Mouse (Mus musculus): Measurements from ENCODE around the gene Car5a.
A peak's percentile ranks its signal among the peaks of the same experiment; 100 is the strongest.

Gene Car5a

DNA sequence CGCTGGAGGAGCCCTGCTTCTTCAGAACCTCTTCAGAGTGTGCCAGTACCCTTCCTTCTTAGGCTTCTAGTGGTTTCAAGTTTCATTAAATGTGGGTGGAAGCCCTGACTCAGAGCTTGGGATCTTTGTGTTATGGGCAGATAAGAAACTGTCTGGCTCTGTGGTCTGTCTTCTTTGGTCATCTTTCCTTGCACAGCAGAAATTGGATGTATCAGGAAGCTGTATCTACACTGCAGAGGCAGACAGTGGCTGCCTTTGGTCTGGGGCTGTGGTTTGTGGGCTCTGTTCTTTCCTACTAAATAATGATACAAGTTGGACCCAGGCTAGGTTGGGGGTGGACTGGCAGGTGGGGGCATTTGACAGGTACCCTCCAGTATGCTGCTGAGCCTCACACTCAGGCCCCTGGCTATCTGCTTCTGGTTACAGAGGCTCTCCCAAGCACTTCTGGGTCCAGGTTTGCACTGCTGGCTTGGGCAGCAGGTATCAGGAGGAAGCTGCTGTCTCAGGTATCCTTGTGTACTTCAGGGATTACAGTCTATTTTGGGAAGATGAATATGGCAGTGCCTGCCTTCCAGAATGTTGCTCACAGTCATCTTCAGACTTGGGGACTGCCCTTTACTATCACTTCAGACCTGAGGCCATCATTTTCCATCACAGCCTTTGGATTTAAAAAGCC is 11.3 kb upstream of the Car5a start:
- no peak for DNase-seq (ENCODE audit: low read depth, low spot score)

DNA sequence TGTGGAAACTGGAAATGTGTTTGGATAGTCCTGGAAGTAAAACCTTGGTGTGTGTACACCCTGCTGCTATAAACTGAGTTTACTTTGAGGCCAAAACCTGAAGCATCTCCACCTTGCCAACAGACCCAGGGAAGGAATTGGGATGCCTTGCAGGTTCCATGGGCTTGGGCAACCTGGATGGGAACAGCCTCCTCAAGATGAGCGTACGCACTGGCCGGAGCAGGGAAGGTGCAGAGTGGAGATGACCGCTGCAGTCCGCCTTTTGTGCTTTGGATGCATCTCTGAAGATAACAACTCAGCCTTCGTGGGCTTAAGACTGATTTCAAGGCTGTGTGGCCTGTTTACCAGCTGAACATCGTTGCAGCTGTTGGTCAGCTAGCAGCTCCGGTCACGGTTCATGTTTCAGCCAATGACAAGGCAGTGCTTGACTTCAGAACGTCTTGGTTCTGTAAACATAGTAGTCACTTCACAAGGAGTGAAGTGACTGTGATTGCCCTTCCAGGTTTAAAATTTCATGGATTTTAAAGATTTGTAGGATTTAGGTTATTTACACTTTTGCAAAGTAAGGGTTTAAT is 10.4 kb upstream of the Car5a start:
- DNase-seq (ENCODE audit: low read depth, low spot score): no peak

DNA sequence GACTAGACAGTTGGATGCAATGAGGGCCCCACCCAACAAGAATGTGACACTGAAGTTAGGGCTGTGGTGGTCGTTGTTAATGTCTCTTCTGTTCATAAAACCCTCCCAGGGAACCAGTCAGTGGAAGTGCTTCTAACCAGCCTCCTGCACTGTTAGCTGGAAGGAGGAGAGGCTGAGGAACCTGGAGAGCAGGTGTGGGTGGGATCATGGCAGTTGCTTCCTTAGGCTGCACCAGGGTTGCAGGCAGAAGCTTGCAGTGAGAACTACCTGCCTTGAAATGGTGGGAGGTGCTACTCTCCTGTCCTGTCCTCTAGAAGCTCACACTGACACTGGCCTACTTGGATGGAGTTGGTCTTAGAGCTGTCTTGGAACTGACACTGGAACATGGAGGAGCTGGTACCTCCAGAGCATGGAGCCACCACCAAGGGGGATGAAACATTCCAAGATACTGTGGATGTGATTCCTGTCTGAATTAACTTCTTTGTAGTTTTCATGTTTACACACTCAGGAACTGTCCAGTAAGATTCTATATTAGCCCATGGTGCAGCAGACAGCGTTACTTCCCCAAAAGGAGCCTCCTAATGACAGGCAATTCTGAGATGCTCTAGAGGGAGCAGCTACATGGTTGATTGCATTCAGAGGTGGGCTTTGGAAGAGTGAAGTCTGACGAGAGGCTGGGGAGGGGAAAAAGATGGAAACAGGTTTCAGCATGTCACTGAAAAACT is 9.3 kb upstream of the Car5a start:
- no peak for DNase-seq (ENCODE audit: low read depth, low spot score)

DNA sequence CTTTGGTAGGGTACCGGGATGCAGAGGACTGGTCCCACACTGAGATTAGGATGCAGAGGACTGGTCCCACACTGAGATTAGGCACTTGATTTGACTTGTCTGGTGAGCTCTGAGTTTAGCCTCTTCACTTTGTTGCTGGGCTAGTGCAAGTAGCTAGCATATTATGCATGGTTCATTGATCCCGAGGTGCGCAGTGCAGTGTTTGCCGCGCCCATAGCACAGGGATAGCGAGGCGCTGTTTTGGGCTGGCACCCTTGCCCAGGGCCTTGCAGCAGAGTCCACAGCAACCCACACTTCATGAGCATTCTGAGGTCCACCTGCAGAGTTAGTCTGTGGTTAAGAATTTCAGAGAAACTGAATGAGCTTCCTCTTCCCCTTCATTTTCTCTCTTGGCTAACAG is 8.1 kb upstream of the Car5a start:
- DNase-seq (ENCODE audit: low read depth, low spot score): no peak

DNA sequence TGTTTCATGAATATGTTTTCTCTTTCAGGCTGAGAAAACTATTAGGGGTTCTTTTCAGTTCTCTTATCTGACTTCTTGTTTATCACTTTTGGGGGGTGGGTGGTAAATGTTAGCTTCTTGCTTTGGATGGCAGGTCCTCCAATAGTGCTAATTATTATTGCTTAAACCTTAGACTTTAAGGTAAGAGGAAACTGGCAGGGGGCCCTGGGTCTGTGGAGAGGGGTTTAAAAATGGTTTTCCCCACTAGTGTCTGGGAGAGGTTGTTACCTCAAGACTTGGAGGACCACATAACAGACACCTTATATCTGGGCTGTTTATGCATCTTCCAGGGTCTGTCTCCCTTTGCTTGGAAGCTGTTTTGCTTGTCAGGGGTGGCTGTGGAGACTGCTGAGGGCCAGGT is 7.4 kb upstream of the Car5a start:
- no peak for DNase-seq (ENCODE audit: low read depth, low spot score)

DNA sequence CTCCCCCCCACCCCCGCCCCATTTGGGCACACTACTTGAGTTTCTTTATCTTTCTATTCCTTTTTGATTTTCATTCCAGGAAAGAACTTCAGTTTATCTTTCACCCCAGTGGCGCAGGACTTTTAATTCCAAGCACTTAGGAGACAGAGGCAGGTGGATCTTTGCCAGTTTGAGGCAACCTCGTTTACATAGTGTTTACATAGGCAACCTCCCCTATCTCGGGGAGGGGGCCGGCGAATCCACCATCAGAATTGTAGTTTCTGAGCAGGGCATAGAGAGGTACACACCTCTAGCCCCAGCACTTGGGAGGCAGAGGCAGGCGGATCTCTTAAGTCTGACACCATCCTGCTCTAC is 6.9 kb upstream of the Car5a start:
- DNase-seq (ENCODE audit: low read depth, low spot score): no peak

DNA sequence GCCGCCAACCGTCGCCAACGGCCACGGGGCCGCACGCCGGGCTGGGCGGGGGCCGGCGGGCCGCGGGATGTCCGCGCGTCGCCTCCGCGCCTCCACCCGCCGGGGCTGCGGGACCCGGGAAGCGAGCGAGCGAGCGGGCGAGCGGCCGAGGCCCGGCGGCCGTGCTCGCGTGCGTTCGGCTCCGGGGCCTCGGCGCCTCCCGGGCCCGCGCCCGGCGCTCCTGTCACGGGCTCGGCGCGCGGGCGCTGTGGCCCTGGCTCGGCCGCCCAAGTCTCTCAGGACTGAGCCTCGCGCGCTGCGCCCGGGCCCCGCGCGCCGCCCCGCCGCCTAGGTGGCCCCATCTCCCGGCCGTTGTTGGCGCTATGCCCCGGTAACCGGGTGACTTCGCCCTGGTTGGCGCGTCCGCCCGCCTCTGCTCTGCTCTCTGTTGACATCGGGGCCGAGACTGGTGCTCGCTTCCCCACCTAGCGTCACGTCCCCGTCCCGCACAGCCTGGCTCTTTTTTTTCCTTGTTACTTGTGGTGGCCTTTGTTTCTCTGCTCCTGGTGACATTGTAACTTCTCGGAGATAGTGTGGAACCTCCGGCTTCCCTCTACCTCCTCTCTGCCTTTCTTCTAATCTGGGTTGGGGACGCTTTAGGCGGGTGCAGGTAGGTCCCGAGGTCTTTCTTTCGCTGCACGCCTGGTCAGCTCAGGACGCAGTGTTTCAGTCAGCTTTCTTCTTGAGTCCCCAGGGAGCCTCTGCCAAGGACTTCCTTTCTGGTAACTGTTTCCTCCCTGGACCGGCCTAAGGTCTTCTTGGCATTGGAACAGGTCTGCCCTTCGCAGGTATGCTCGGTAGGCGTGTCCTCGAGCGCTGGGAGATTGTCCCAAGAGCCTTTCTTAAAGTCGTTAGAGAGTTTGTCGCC is 6.3 kb upstream of the Car5a start:
- DNase-seq (ENCODE audit: low read depth, low spot score): no peak

DNA sequence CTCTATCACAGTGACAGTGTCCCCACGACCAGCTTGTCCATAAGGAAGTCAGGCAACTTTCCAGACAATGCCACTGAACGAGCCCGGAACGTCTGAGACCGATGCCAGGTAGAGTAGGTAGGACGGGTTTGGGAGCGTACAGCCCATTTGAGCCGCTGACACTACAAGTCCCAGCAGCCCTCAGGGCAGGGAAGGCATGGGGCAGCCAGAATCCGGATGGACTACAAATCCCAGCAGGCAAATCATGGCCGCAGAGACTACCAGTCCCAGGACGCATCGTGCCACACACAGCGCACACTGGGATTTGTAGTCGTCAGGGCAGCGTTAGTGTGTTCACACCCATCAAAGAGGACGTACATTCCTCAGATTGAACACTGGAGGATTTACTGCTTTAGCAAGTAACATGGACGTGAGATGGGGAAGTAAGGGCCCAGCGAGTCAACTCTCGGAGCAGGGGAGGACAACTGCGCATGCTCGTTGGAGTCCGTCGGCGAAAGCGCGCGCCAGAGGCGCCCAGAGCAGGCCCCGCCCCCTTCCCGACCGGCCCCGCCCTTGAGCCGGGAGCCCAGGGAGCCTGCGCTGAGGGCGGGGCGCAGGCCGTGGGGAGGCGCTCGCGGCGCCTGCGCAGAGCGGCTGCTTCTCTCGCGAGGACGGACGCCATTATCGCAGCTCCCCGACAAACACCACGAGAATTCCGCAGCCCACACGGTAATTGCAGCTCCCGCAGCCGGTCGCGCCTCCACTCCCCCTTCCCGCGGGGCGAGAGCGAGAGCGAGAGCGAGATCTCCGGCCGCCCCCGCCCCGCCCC is 5.4 kb upstream of the Car5a start:
- peak; percentile 99 for DNase-seq (ENCODE audit: low read depth, low spot score)

DNA sequence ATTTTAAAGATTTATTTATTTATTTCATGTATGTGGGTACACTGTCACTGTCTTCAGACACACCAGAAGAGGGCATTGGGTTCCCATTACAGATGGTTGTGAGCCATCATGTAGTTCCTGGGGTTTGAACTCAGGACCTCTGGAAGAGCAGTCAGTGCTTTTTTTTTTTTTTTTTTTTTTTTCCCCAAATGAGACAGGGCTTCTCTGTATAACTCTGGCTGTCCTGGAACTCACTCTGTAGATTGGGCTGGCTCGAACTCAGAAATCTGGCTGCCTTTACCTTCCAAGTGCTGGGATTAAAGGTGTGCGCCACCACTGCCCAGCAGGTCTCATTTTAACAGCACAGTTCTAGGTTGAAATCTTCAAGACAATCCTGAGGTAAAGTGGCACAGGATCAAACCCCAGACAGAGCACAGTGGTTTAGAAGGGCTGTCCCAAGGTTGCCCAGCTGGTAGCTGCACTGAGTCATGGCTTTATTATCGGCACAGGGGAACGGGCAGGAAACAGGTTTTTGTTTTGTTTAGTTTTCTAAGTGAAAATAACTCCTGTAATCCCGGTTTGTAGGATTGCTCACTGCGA is 4.6 kb upstream of the Car5a start, which contains the start of gene Banp:
Gene Banp (plus strand): TSS at position 529 of the 579 bp plus-strand sequence.
- no peak for DNase-seq (ENCODE audit: low read depth, low spot score)

DNA sequence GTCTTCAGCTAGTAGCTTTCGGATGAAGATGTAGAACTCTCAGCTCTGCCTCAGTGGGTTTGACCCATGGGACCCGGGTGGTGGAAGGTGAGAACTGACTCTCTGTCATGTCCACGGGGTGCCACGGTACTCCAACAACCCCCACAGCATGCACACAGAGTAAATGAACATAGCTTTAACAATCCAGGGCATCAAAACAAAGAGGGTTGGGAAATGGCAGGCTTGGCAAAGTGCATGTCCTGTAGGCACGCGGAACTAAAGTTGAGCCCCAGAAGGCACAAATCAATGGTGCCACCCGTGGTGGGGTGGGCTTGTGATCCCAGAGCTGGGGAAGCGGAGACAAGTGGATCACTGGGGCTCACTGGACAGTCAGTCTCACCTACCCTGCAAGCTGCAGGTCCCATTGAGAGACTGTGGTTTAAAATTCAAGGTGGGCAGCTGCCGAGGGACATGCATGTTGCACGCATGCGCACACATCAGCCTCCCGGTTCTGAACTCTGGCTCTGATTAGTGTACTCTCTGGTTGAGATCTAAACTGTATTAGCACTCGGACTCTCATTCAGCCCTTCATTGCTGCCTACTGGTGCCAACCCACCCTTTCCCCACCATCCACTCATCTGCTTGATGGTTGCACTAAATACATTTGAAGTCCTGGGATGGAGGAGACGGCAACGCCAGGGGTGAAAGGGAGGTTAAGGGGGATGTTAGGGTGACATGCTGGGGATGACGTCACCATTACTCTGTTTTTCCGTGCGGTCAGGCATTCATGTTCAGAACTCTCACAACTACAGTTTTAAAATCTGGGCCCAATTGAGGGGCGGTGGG is 3.8 kb upstream of the Car5a start:
- DNase-seq (ENCODE audit: low read depth, low spot score): no peak

DNA sequence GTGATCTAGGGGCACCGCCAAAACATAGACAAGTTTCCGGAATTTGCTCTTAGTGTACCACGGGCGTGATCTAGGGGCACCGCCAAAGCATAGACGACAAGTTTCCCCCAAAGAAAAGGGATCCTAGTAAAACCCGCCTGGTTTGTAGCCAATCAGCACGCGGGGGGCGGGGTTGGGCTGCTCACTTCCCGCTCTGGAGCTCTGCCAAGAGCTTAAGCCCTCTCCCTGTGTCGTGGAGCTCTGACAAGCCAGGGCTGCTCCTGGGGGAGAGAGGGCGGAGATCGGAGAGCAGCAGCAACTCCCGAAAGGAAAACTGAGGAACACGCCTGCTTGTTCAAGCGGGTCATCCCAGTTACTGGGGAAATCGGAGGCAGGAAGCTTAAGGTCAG is 3.0 kb upstream of the Car5a start:
- no peak for DNase-seq (ENCODE audit: low read depth, low spot score)

DNA sequence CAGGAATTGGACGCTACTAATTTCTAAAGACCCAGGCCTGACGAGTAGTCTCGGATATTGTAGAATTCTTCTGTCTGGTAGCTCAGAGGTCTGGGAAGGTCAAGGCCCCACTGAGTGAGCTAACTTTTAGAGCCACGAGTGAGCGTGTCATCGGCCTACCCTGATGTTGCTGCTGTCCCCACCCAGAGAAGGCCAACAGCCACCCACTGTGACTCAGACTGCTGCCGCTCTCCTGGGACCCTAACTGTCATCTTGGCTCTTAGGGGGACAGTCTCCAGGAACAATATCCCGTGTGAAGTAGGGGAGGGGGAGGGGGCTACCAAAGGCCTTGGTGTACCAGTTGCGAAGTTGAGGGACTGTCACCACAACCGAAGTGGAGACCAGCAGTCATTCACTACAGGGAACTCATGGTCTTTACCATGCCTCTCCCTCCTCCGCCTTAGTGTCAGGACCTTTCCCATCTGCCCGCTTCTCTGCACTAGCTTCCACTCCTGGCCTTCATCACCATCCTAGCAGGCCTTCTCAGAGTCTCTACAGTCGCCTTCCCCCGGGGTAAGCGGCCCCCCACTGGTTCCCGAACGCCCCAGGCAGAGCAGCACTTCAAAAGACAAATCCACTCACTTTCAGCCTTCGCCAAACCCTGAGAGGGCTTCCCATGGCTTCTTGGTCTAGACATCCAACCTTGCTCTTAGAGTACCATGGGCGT is 2.5 kb upstream of the Car5a start:
- DNase-seq (ENCODE audit: low read depth, low spot score): no peak

DNA sequence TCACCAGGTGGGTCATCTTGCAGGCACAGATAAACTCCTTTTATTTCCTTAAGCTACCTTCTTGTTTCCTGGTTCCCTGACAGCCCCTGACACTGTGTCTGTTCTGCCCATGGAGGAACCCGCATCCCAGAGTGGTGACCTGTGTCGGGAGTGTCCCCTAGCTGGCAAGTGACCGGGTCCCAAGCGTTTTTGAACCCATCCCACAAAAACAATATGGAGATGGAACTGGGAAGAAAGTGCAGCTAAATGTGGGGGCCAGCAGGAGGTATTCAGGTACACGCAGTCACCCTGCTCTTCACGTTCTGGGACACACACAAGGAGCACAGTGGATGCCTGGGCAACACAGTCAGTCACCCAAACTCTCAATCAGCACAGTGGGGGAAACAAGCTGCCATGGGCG is 1.6 kb upstream of the Car5a start:
- no peak for DNase-seq (ENCODE audit: low read depth, low spot score)

DNA sequence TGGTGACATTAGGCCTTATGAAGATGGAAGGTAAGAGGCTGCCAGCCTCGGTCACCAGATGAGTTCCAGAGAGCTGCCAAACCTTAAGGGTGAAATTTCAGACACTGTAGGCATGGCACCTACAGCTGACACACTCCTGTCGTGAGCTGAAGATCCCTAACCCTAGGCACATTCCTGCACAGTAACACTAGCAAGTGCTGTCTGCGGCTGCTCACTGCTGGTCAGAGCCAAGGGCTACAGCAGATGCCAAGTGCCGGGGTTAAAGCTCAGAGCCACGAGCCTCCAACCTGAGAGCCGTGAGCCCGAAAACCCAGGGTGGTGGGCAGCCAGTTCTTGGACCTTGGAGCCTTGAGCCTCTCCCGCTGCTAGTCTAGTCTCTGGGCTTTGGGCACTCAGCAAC is 988 bp downstream of the Car5a start:
- no peak for DNase-seq (ENCODE audit: low read depth, low spot score)

DNA sequence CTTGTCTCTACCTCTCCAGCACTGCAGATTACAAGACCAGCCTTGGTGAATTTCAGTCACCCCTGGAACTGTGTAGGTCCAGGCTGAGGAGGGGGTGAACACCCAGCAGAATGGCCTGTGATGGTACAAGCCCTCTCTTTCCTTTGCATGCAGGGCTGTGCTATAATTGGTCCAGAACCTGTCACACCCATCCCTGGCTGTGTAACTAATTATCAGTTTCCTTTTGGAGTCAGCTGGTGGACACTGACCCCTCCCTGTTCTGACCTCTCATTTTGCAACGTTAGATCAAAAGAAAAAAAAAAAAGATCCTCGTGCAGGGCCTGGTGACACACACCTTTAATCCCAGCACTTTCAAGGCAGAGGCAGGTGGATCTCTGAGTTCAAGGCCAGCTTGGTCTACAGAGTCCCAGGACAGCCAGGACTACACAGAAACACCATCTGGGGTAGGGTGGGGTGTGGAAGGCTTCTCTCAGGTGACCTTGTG is 1.6 kb downstream of the Car5a start:
- no peak for DNase-seq (ENCODE audit: low read depth, low spot score)

DNA sequence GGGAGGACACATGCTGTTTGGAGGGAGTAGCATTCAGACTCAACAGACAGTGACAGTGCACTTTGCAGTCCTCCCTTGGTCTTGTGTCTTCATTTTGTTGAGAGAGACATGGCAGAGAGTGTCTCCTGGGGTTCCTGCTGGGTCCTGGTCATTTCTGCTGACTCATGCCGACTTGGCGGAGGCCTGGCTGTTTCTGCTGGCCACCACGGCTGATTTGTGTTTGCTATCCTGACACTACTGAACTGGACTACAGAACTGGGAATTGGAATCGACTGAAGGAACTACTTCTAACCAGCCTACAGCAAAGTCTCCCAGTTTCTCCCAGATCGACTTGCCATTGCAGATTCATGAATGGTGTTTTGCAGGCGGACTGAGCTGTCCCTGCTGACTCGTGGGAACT is 6.0 kb downstream of the Car5a start:
- no peak for DNase-seq (ENCODE audit: low read depth, low spot score)

DNA sequence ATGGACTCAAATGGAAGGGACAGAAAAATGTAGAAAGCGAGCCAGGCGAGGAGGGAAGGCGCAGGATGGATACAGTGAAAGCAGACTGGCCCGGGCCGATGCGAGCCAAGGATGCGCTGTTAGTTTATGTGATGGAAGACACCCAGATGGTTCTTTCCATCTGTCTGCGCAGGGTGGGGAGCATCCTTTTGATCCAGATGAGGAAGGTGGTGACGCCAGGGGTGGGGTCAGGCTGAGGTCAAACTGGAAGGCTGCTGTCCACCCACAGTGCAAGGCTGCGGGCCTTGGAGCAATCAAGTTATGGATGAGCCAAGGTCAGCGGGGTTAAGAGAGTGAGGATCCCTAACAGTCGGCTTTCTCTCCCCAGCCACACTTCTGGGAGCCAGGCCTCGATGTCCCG is 8.3 kb downstream of the Car5a start:
- no peak for DNase-seq (ENCODE audit: low read depth, low spot score)

DNA sequence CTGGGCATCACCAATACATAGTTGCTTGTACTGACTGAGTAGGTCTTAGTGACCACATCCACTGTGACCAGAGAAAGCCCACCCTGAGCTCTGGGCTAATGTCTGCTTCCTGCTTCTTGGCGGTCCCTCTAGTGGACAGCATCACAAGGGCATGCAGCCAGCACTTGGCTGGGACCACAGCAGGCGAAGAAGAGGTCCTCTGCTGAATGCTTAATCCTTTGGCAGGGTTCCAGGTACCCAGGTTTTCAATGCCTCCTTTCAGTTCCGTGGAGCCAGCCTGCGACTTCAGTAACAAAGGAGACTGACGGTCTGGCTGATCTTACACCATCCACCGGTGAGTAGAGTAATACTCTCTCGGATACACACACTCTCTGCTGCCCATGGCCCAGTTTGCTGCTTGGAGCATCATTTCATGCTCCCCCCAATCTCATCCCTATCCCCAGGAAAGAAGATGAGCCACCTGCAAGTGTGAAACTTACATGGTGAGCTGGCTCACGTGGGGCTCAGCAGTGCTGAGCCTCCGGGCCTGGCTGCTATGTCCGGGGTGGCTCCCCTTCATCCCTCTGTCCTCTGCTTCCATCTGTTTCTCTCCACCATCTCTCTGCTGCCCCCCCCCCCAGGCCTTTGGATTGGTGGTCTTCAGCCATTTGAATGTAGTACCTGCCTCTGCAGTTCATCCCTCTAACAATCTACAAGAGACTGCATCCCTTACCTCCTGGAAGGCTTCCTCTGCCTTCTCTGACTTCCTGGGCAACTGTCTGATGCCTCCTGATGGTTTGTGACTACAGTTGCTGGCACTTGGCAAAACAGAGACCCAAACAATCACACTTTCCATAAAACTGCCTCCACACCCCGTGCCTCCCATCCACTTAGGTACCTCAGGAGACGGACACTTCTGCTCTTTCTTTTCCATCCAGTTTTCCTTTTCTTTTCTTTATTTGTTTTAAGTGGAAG is 9.1 kb downstream of the Car5a start:
- no peak for DNase-seq (ENCODE audit: low read depth, low spot score)
